29 mouse cellular contexts compared by ENCODE assay signal in genomic region chr11:33110111-33110510, GRCm38 (mm10). TPM values are rescaled to one million over a fixed set of nuclear protein-coding genes. Genes with fewer than 3 reads are reported as not detected.
"Had no signal": no experiment of that assay in that cellular context is flagged by ENCODE, and none has a peak within 500 bp of the region (broad histone marks: within the 10 kb centered on the region; RNA-seq: fewer than 3 reads in every experiment).

No protein-coding gene starts in this region.

- H3K4me3 ChIP-seq: embryonic facial prominence, embryonic 10.5 days; embryonic facial prominence, embryonic 12.5 days; embryonic facial prominence, embryonic 13.5 days; embryonic facial prominence, embryonic 15.5 days; erythroblast, embryonic 14.5 days; forebrain, embryonic 10.5 days; forebrain, embryonic 12.5 days; forebrain, embryonic 13.5 days; forebrain, embryonic 15.5 days; gastrocnemius, adult 2 months; heart, adult 2 months had no signal

- H3K4me1 ChIP-seq: embryonic facial prominence, embryonic 12.5 days had no signal

- H3K36me3 ChIP-seq: embryonic facial prominence, embryonic 10.5 days; embryonic facial prominence, embryonic 12.5 days; embryonic facial prominence, embryonic 13.5 days; embryonic facial prominence, embryonic 15.5 days; forebrain, embryonic 10.5 days; forebrain, embryonic 12.5 days; forebrain, embryonic 15.5 days had no signal

- H3K4me2 ChIP-seq: embryonic facial prominence, embryonic 12.5 days; embryonic facial prominence, embryonic 13.5 days; embryonic facial prominence, embryonic 15.5 days; forebrain, embryonic 12.5 days; forebrain, embryonic 13.5 days; forebrain, embryonic 15.5 days had no signal

- DNase-seq: cerebellum, adult 9-10 months; cerebellum, adult 9-11 months; cerebellum, postnatal 10 days; cerebellum, postnatal 14 days; cerebellum, postnatal 25 days; cerebellum, postnatal 36 days; embryo, embryonic 11 days; forebrain, postnatal 0 days; gastrocnemius, adult 2 months; gastrocnemius, postnatal 10 days; gastrocnemius, postnatal 14 days; gastrocnemius, postnatal 25 days; gastrocnemius, postnatal 36 days; heart, adult 11 months; heart, adult 18-20 months; heart, adult 2 months had no signal

- H3K27me3 ChIP-seq: forebrain, embryonic 13.5 days; forebrain, embryonic 15.5 days had no signal

- ATAC-seq: forebrain, embryonic 13.5 days; forebrain, embryonic 14.5 days; forebrain, embryonic 15.5 days; forebrain, embryonic 16.5 days; forebrain, postnatal 0 days had no signal

- H3K9me3 ChIP-seq: embryonic facial prominence, embryonic 10.5 days; embryonic facial prominence, embryonic 12.5 days; embryonic facial prominence, embryonic 13.5 days; embryonic facial prominence, embryonic 15.5 days; forebrain, embryonic 10.5 days; forebrain, embryonic 12.5 days; forebrain, embryonic 13.5 days; forebrain, embryonic 15.5 days had no signal

- H3K9ac ChIP-seq: embryonic facial prominence, embryonic 12.5 days; embryonic facial prominence, embryonic 13.5 days; embryonic facial prominence, embryonic 15.5 days; forebrain, embryonic 12.5 days; forebrain, embryonic 13.5 days; forebrain, embryonic 15.5 days; forebrain, postnatal 0 days had no signal

- H3K27ac ChIP-seq: embryonic facial prominence, embryonic 10.5 days; embryonic facial prominence, embryonic 12.5 days; embryonic facial prominence, embryonic 13.5 days; embryonic facial prominence, embryonic 15.5 days; forebrain, embryonic 10.5 days; forebrain, embryonic 12.5 days; forebrain, embryonic 13.5 days; forebrain, embryonic 15.5 days; gastrocnemius, adult 2 months; heart, adult 2 months had no signal

RNA-seq across cellular contexts. Expression of gene Fgf18, which starts 37.1 kb away (rescaled TPM):
- total RNA-seq: common myeloid progenitor, adult 5-6 weeks; granulocyte monocyte progenitor cell, adult 5-6 weeks had no signal
- polyA plus RNA-seq: erythroblast, embryonic 14.5 days had no signal
